Mouse (Mus musculus) mouse embryonic stem cell (cell line): ENCODE measurements at regions not wholly inside any gene's neighbourhood (a gene's known extent, or its start where the extent isn't known, plus 50 kb on each side); places are given as distances from the start of the nearest gene placed in this dataset.

Source experiments
- in situ Hi-C, 2 experiments: fragments of 300-500 bp; cut with MboI; formaldehyde crosslinking; loops; 1 replicate in 1 of 2; 3 replicates in 1 of 2; pipeline ENCODE4 v1.14.3; 2019 to 2020; ENCODE audit warnings: low sequenced_read_pairs in 2 of 2, low pct_unique_long_range_greater_than_20kb in 1 of 2, mixed read lengths in 1 of 2; ENCODE audit not compliant: unreplicated experiment in 1 of 2

- in situ Hi-C loops, result no loop called here
These were observed 137.5 kb upstream of the Synpr start for GRCm38 (mm10) chr14:13146959-13147535.

GRCm38 (mm10) chr14:13149617-13150016 is 135.0 kb upstream of the Synpr start:
- in situ Hi-C loops, result no loop called here

- in situ Hi-C loops, result no loop called here
These were observed 132.9 kb upstream of the Synpr start for GRCm38 (mm10) chr14:13151672-13152071.

GRCm38 (mm10) chr14:13176149-13176548 is 108.4 kb upstream of the Synpr start:
- in situ Hi-C loops, result no loop called here

- in situ Hi-C loops, result no loop called here
These were observed 106.7 kb upstream of the Synpr start for GRCm38 (mm10) chr14:13177906-13178305.

- in situ Hi-C loops, result loop anchor here in 1 of 2 experiments (10.0 kb wide), 1 partner anchor 616 kb away; no protein-coding TSS in a partner anchor
These were observed 93.8 kb upstream of the Synpr start for GRCm38 (mm10) chr14:13190801-13191200.

GRCm38 (mm10) chr14:13192746-13193145 is 91.8 kb upstream of the Synpr start:
- in situ Hi-C loops, result loop anchor here in 1 of 2 experiments (10.0 kb wide), 1 partner anchor 618 kb away; no protein-coding TSS in a partner anchor

- in situ Hi-C loops, result loop anchor here in 1 of 2 experiments (10.0 kb wide), 1 partner anchor 623 kb away; no protein-coding TSS in a partner anchor
These were observed 87.2 kb upstream of the Synpr start for GRCm38 (mm10) chr14:13197330-13197892.

GRCm38 (mm10) chr14:13198491-13198890 is 86.1 kb upstream of the Synpr start:
- in situ Hi-C loops, result loop anchor here in 1 of 2 experiments (10.0 kb wide), 1 partner anchor 624 kb away; no protein-coding TSS in a partner anchor

GRCm38 (mm10) chr14:13212658-13213057 is 71.9 kb upstream of the Synpr start:
- in situ Hi-C loops, result no loop called here
